Mouse (Mus musculus): ENCODE measurements at regions not wholly inside any gene's neighbourhood (a gene's known extent, or its start where the extent isn't known, plus 50 kb on each side); places are given as distances from the start of the nearest gene placed in this dataset.

GRCm38 (mm10) chr13:48717036-48717435 is 54.2 kb downstream of the Barx1 start:
- no peak for DNase-seq (ENCODE audit: low read depth, low spot score)

- DNase-seq (ENCODE audit: low read depth, low spot score): no peak
Observed at GRCm38 (mm10) chr13:48717451-48717850, 54.7 kb downstream of the Barx1 start.

GRCm38 (mm10) chr13:48723676-48724075 is 60.9 kb downstream of the Barx1 start:
- no peak for DNase-seq (ENCODE audit: low read depth, low spot score)

GRCm38 (mm10) chr13:48726430-48726829 is 63.6 kb downstream of the Barx1 start:
- peak; percentile 12 for DNase-seq (ENCODE audit: low read depth, low spot score)

GRCm38 (mm10) chr13:48731046-48731996 is 68.5 kb downstream of the Barx1 start:
- DNase-seq (ENCODE audit: low read depth, low spot score): no peak

- peak; percentile 59 for DNase-seq (ENCODE audit: low read depth, low spot score)
Observed at GRCm38 (mm10) chr13:48732168-48732841, 69.5 kb downstream of the Barx1 start.

GRCm38 (mm10) chr13:48734985-48735384 is 72.2 kb downstream of the Barx1 start:
- DNase-seq (ENCODE audit: low read depth, low spot score): no peak

- no peak for DNase-seq (ENCODE audit: low read depth, low spot score)
Observed at GRCm38 (mm10) chr13:48745566-48745965, 82.8 kb downstream of the Barx1 start.

- DNase-seq (ENCODE audit: low read depth, low spot score): no peak
Observed at GRCm38 (mm10) chr13:48746301-48746700, 83.5 kb downstream of the Barx1 start.

Data from A20 (cell line).